Mouse (Mus musculus) cerebellum, adult 2 months (tissue): ENCODE results near the gene Acer2.

ENCODE experiments used
- CTCF ChIP-seq: fragments of 200-500 bp; IDR thresholded peaks from 2 replicates; pipeline ENCODE4 v1.5.1; 2011; ENCODE audit warnings: low read depth, mild to moderate bottlenecking, control low read depth, low read length, moderate library complexity, borderline replicate concordance; ENCODE audit not compliant: insufficient read depth
- POLR2A ChIP-seq: fragments of 200-500 bp; IDR thresholded peaks from 2 replicates; pipeline ENCODE4 v1.6.1; 2011; ENCODE audit warnings: low read length, control low read depth, borderline replicate concordance; ENCODE audit not compliant: insufficient read depth

DNA sequence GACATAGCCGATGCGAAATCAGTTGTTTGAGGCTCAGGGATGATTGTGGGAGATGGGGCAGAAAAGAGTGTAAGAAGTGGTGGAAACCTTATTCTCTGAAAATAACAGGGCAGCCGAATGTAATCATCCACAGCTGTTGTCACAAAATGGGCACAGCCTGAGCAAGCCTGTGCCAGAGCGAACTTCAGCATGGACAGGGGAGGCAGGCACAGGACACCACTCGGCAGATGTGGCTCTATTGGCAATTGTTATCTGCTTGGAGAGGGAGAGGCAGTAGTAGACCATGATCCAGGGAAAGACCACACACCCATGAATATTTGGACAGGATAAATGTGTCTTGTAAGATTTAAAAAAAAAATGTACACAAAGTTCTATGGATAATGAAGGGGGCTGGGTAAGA is 103.1 kb downstream of the Acer2 start:
- no peak for TF ChIP-seq POLR2A
- no peak for TF ChIP-seq CTCF
